Mouse (Mus musculus) midbrain, embryonic 16.5 days (tissue): ENCODE results near the gene Zic1. TPM values are rescaled to one million over a fixed set of nuclear protein-coding genes. Genes with fewer than 3 reads are reported as not detected.
A peak's percentile ranks its signal among the peaks of the same experiment; 100 is the strongest.

Source experiments
- ATAC-seq: fragments of 200-750 bp; cut with Nextera tagmentation; 2 replicates; pipeline ENCODE4 v1.8.0; 2017; ENCODE audit warnings: moderate TSS enrichment
- H3K27ac ChIP-seq: fragments of 300-500 bp; sonication (generic); 2 replicates; pipeline ENCODE4 v1.5.1; 2014; ENCODE audit warnings: mild to moderate bottlenecking, low read length, mixed read lengths
- H3K27me3 ChIP-seq: fragments of 300-500 bp; sonication (generic); 2 replicates; pipeline ENCODE4 v1.6.1; 2014; ENCODE audit warnings: low read depth, low read length, mixed read lengths; ENCODE audit not compliant: control insufficient read depth, insufficient read depth
- H3K36me3 ChIP-seq: fragments of 300-500 bp; sonication (generic); 2 replicates; pipeline ENCODE4 v1.6.1; 2014; ENCODE audit warnings: mild to moderate bottlenecking, low read length, moderate library complexity, mixed read lengths; ENCODE audit not compliant: control insufficient read depth, insufficient read depth
- H3K4me1 ChIP-seq: fragments of 300-500 bp; sonication (generic); 2 replicates; pipeline ENCODE4 v1.6.1; 2014; ENCODE audit warnings: mild to moderate bottlenecking, low read length, mixed read lengths; ENCODE audit not compliant: control insufficient read depth, insufficient read depth
- H3K4me2 ChIP-seq: fragments of 300-500 bp; sonication (generic); 2 replicates; pipeline ENCODE4 v1.6.1; 2014; ENCODE audit warnings: mild to moderate bottlenecking, low read length, mixed read lengths
- H3K4me3 ChIP-seq: fragments of 300-500 bp; sonication (generic); 2 replicates; pipeline ENCODE4 v1.5.1; 2014; ENCODE audit warnings: low read depth, mild to moderate bottlenecking, low read length, moderate library complexity, mixed read lengths
- H3K9ac ChIP-seq: fragments of 300-500 bp; sonication (generic); 2 replicates; pipeline ENCODE4 v1.6.1; 2014; ENCODE audit warnings: low read depth, low read length, mixed read lengths
- H3K9me3 ChIP-seq: fragments of 300-500 bp; sonication (generic); replicated peaks from 2 replicates; pipeline ENCODE4 v1.6.1; 2014; ENCODE audit warnings: mild to moderate bottlenecking, low read length, mixed read lengths; ENCODE audit not compliant: control insufficient read depth, poor library complexity, severe bottlenecking
- WGBS: fragments of 180-500 bp; shearing (Covaris S2); extraction: QIAGEN DNeasy Blood & Tissue Kit; methylation state at CpG from one replicate; pipeline ENCODE4 v1.1.7; 2014; 5-methylcytosine and 5-hydroxymethylcytosine counted together
- polyA plus RNA-seq: library from polyadenylated mRNA; unstranded; fragments of >200 nt; fragmentation: Nextera tagmentation; extraction: Ambion mirVana; gene quantifications from 2 replicates; pipeline ENCODE4 v1.2.1, GENCODE M21; 2015

Zic1 gene
- polyA plus RNA-seq, 1 experiment from 2014 or later, result 9.1 TPM

DNA sequence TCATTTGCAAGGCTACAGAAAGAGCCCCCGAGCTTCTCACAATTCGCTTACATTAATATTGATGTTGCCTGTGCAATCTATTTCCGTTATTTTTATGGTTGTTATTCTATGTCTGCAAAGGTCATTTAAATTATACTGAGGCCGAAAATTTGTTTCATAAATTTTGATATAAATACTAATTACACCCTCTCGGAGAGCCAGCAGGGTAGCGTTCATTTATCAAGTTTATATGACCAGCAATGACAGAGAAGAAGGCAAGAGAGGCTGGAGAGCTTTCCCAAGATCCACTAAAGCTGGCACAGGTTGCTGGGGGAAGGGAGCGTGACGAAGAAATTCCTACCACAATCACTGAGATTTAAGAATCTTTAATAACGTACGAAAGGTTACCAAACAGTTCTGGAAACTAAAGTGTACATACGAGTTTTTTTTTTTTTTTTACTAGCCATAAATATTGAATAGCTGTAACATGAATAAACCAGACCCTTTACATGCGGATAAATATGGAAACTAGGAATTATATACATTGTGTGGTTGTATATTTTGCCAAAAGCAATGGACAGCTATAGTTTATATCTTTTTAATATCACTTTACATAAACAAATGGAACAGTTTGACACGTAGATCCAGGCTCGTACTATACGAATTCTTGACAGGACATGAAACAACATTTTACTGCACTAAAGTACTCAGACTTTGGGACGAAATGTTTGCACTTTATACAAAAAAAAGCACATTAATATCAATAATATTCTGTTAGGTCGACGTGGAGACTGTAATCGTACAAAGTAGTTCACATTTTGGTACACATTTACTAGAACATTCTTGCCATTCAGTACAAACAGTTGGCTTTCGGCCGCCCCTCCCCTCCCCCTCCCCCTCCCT, 5.2 kb downstream of the Zic1 start:
- 0 out of 2 replicates have a peak, but pooled peaks cover 3% of the 10 kb centered on the region for H3K9me3 ChIP-seq
- WGBS, result 8% methylated on average over 21 of the region's 21 CpGs
- H3K4me1 ChIP-seq, result peaks cover 5% of the 10 kb centered on the region
- H3K9ac ChIP-seq, result no peak overlapping the region
- peak overlapping the region; percentile 93; the same call in 1 of the 2 replicates for H3K27ac ChIP-seq
- peaks cover 14% of the 10 kb centered on the region for H3K27me3 ChIP-seq
- ATAC-seq, result no peak
- H3K4me2 ChIP-seq, result peak overlapping the region; percentile 52
- no peaks in the 10 kb centered on the region for H3K36me3 ChIP-seq
- H3K4me3 ChIP-seq, result peak overlapping the region; percentile 55

DNA sequence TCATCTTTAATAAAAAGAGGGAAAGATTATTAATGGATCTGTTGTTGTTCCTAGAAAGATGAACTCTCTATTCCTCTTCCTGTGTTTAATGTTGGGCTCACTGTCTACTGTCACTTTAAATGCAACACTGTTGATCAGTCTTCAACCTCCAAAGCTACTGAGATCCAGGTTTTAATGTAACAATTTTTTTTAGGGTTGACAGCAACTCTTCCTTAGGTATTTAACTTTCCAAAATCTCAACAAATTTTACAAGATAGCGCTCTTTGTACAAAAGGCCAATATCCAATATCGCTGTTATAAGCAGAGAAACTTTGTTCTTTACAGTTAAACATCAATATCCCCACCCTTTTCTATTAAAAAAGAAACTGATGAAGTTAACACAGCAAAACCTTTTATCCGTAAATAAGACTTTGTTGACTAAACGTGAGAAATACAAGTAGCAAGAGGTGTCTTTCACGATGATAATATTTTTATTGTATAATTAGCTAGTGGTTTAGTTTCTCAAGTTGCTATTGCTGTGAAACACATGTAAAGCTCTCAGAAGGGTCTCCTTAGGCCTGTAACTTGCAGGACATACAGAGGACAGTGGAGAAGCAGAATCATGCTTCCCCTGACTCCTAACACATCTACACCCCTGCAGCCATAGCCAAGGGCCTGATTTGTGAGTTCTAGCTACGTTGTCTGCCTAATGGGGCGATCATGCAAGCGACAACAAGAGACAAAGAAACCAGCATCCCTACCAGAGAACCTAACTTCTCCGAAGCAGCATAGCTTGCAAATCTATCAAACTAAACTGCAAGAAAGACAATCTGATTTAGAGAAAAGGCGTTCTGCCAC, 6.5 kb downstream of the Zic1 start:
- H3K9ac ChIP-seq, result peak overlapping the region; percentile 49; the same call in 1 of the 2 replicates
- H3K36me3 ChIP-seq, result no peaks in the 10 kb centered on the region
- peak overlapping the region; percentile 61; the same call in 1 of the 2 replicates for H3K27ac ChIP-seq
- no peak for ATAC-seq
- H3K4me3 ChIP-seq, result peak overlapping the region; percentile 33
- H3K27me3 ChIP-seq, result peaks cover 16% of the 10 kb centered on the region
- H3K9me3 ChIP-seq, result 0 out of 2 replicates have a peak, but pooled peaks cover 3% of the 10 kb centered on the region
- H3K4me2 ChIP-seq, result peak overlapping the region; percentile 52
- WGBS, result 21% methylated on average over 10 of the region's 10 CpGs
- peaks cover 6% of the 10 kb centered on the region for H3K4me1 ChIP-seq

DNA sequence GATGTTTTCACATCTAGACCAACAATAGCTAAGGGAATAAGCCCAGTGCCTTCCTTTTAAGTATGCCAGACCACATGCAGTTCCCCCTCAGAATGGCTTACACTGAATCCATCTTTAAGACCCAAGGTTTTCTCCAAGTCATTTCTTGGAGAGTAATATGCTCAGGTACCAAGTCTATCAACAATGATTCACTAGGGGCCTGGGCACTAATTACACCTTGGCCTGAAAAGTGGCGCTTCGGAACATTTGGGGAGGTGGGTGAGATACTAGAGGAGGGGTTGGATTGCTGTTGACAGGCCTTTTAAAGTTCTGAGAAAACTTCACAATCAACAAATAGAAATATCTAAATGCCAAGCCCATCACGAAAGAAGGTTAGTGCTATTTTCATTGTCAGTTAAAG, 8.3 kb downstream of the Zic1 start:
- no peaks in the 10 kb centered on the region for H3K36me3 ChIP-seq
- no peak overlapping the region for H3K9ac ChIP-seq
- H3K4me3 ChIP-seq, result no peak overlapping the region
- H3K27me3 ChIP-seq, result peaks cover 16% of the 10 kb centered on the region
- WGBS, result 26% methylated on average over 3 of the region's 3 CpGs
- H3K4me1 ChIP-seq, result peaks cover 6% of the 10 kb centered on the region
- peak overlapping the region; percentile 38 for H3K4me2 ChIP-seq
- H3K27ac ChIP-seq, result no peak overlapping the region
- no peaks in the 10 kb centered on the region for H3K9me3 ChIP-seq
- ATAC-seq, result no peak

- Histone ChIP-seq H3K4me2 (peak overlapping the region; percentile 14; the same call in 1 of the 2 replicates), H3K4me1 (peaks cover 9% of the 10 kb centered on the region), H3K36me3 (no peaks in the 10 kb centered on the region), H3K27ac (peak overlapping the region; percentile 14), H3K27me3 (peaks cover 17% of the 10 kb centered on the region), H3K4me3 (no peak overlapping the region; the same call in 1 of the 2 replicates), H3K9me3 (no peaks in the 10 kb centered on the region), H3K9ac (no peak overlapping the region)
- ATAC-seq, result no peak
- WGBS, result 13% methylated on average over 4 of the region's 4 CpGs
These were observed 9.3 kb downstream of the Zic1 start for GRCm38 (mm10) chr9:91356353-91356740.

GRCm38 (mm10) chr9:91355629-91356352, 9.8 kb downstream of the Zic1 start:
- peak; percentile 77 for ATAC-seq
- no peaks in the 10 kb centered on the region for H3K9me3 ChIP-seq
- WGBS, result 1% methylated on average over 31 of the region's 35 CpGs
- H3K27ac ChIP-seq, result peak overlapping the region; percentile 76
- H3K36me3 ChIP-seq, result no peaks in the 10 kb centered on the region
- peak overlapping the region; percentile 28 for H3K4me3 ChIP-seq
- H3K9ac ChIP-seq, result peak overlapping the region; percentile 31; the same call in 1 of the 2 replicates
- peaks cover 9% of the 10 kb centered on the region for H3K4me1 ChIP-seq
- H3K4me2 ChIP-seq, result peak overlapping the region; percentile 54
- peaks cover 22% of the 10 kb centered on the region for H3K27me3 ChIP-seq

GRCm38 (mm10) chr9:91355270-91355589, 10.4 kb downstream of the Zic1 start:
- Histone ChIP-seq H3K4me1 (peaks cover 9% of the 10 kb centered on the region), H3K9ac (peak overlapping the region; percentile 31; the same call in 1 of the 2 replicates), H3K36me3 (no peaks in the 10 kb centered on the region), H3K27me3 (peaks cover 23% of the 10 kb centered on the region), H3K4me2 (peak overlapping the region; percentile 54), H3K4me3 (peak overlapping the region; percentile 28), H3K27ac (peak overlapping the region; percentile 76), H3K9me3 (no peaks in the 10 kb centered on the region)
- ATAC-seq, result peak; percentile 3; the same call in 1 of the 2 replicates
- 0% methylated on average over 7 of the region's 7 CpGs for WGBS

DNA sequence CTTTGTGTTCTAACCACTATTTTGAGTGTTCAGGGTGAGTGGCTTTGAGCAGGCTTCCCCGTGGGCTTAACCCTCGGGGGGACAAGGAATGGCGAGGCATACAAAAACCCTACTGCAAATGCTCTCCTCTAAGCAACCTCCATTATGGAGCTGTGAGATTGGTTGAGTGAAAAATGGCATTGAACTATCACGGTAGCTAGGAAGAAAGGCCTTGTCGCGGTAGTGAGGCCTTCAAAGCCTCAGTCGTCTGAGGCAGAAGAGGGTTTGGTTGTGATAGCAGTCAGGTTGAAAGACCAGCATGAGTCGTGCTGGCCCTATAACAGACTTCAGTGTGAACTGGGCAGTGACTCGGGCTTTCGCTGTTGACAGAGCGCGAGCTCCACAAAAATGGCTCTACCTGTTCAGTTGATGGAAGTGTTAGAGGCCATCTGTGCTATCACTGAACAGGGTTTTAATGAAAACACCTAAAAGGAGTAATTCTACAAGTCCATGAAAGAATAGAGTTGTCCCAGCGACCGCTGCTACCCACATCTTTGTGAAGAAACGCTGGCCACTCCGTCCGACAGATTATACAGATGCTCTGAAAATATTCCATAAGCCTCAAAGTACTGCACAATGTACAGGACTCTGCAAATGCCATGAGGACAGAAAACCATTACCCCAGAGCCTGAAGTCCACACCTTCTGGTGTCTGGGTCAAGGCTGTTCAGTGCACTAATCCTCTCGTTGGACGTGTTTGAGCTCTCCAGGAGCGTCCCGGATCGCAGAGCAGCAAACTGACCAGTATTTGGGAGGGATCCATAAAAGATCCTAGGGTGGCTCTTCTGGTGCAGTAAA, 11.0 kb downstream of the Zic1 start:
- Histone ChIP-seq H3K4me1 (peaks cover 9% of the 10 kb centered on the region), H3K27me3 (peaks cover 23% of the 10 kb centered on the region), H3K4me2 (peak overlapping the region; percentile 54), H3K9me3 (no peaks in the 10 kb centered on the region), H3K4me3 (peak overlapping the region; percentile 1; the same call in 1 of the 2 replicates), H3K27ac (peak overlapping the region; percentile 76), H3K36me3 (no peaks in the 10 kb centered on the region), H3K9ac (peak overlapping the region; percentile 31)
- 11% methylated on average over 22 of the region's 22 CpGs for WGBS
- peak; percentile 26; the same call in 1 of the 2 replicates for ATAC-seq
